Mouse (Mus musculus) midbrain, embryonic 10.5 days (tissue): Measurements from ENCODE around the gene Chkb. TPM values are rescaled to one million over a fixed set of nuclear protein-coding genes. Genes with fewer than 3 reads are reported as not detected.
A peak's percentile ranks its signal among the peaks of the same experiment; 100 is the strongest.

Experiments used
- DNase-seq: peaks from one replicate; pipeline ENCODE4 v3.0.0-alpha.2; 2017; ENCODE audit warnings: low spot score
- H3K27ac ChIP-seq: fragments of 300-500 bp; sonication (generic); replicated peaks from 2 replicates; pipeline ENCODE4 v1.5.1; 2016; ENCODE audit warnings: mild to moderate bottlenecking
- H3K27me3 ChIP-seq: fragments of 300-500 bp; sonication (generic); 2 replicates; pipeline ENCODE4 v1.6.1; 2016; ENCODE audit warnings: low read depth, mild to moderate bottlenecking; ENCODE audit not compliant: poor library complexity, severe bottlenecking
- H3K36me3 ChIP-seq: fragments of 300-500 bp; sonication (generic); 2 replicates; pipeline ENCODE4 v1.6.1; 2016; ENCODE audit warnings: mild to moderate bottlenecking, moderate library complexity
- H3K4me1 ChIP-seq: fragments of 300-500 bp; sonication (generic); 2 replicates; pipeline ENCODE4 v1.6.1; 2016
- H3K4me3 ChIP-seq: fragments of 300-500 bp; sonication (generic); 2 replicates; pipeline ENCODE4 v1.5.1; 2016; ENCODE audit warnings: mild to moderate bottlenecking, moderate library complexity
- H3K9me3 ChIP-seq: fragments of 300-500 bp; sonication (generic); replicated peaks from 2 replicates; pipeline ENCODE4 v1.6.1; 2016; ENCODE audit warnings: mild to moderate bottlenecking
- WGBS: fragments of 180-500 bp; shearing (Covaris S2); methylation state at CpG from one replicate; pipeline ENCODE4 v1.1.7; 2016; 5-methylcytosine and 5-hydroxymethylcytosine counted together
- polyA plus RNA-seq: library from polyadenylated mRNA; unstranded; fragments of >200 nt; fragmentation: Nextera tagmentation; extraction: Ambion mirVana; gene quantifications from 2 replicates; pipeline ENCODE4 v1.2.1, GENCODE M21; 2016

Gene Chkb
- polyA plus RNA-seq, 1 experiment from 2014 or later, result 44.1 TPM

DNA sequence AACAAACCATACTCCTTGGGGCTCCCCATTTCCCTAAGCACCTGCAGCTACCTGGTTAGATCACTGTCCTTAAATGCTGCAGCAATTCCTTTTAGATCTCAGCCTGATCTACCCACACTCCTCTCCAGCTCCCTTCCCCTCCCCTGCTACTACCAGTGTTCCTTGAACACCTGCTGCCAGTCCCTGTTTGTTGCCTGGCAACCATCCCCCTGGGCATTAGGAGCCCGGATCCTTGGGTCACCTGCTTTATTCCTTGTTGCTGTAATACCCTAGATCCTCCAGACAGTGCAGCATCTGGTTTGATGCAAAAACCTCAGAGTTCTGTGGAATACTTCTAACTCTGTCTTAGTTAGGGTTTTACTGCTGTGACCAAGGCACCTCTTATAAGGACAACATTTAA, 35.3 kb upstream of the Chkb start:
- Histone ChIP-seq H3K4me1 (peaks cover 4% of the 10 kb centered on the region; the same call in 1 of the 2 replicates), H3K36me3 (peaks cover 32% of the 10 kb centered on the region), H3K4me3 (no peak overlapping the region), H3K27me3 (no peaks in the 10 kb centered on the region), H3K9me3 (no peaks in the 10 kb centered on the region), H3K27ac (no peak overlapping the region)
- 9% methylated on average over 1 of the region's 1 CpGs for WGBS
- no peak for DNase-seq

DNA sequence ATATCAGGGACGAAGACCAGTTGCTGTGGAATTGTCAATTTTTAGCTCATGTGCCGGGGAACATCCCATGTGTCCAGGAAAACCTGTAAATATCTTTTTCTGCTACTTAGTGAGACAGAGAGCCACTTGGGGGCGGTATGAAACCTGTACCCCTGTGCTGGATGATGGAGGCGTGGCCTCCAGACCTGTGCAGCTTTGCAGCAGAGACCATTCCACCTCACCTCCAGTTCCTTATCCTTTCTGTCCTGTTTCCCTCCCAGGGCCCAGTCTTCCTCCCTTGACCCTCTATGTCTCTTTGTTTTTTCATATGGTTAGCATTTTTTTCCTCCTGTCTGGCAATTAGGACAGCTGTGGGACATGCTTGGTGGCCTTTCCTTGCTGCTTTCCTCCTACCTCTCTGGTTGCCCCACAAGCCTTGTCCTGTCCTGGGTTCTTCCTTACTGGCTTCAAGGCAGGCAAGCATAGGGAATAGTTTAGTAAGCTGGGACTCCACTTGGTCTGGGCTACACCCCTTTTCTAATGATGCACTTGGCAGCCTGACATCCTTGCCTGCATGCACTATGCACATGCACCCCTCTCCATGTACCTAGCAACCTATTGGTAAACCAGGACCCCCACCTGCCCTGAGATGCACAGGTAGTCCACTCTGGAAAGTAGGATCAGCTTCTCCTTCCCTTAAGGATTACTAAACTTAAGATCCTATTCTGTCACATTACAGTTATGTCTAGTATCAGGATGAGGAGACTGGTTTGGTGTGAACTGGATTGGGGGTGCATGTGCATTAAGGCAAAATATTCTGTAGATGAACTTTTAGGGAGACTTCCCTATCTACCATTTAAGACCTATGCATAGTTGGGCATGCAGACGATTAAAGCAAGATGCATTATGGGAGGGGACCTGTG, 33.9 kb upstream of the Chkb start:
- Histone ChIP-seq H3K9me3 (no peaks in the 10 kb centered on the region), H3K27ac (no peak overlapping the region), H3K27me3 (no peaks in the 10 kb centered on the region), H3K36me3 (peaks cover 46% of the 10 kb centered on the region), H3K4me1 (peaks cover 4% of the 10 kb centered on the region; the same call in 1 of the 2 replicates), H3K4me3 (no peak overlapping the region)
- WGBS, result 69% methylated on average over 5 of the region's 5 CpGs
- DNase-seq, result no peak

- Histone ChIP-seq H3K27ac (no peak overlapping the region), H3K36me3 (peaks cover 60% of the 10 kb centered on the region), H3K4me3 (no peak overlapping the region), H3K9me3 (no peaks in the 10 kb centered on the region), H3K27me3 (no peaks in the 10 kb centered on the region), H3K4me1 (peaks cover 4% of the 10 kb centered on the region; the same call in 1 of the 2 replicates)
- whole genome bisulfite sequencing, result 80% methylated on average over 7 of the region's 7 CpGs
- no peak for DNase-seq
Observed at GRCm38 (mm10) chr15:89462176-89462575, 32.5 kb upstream of the Chkb start.

DNA sequence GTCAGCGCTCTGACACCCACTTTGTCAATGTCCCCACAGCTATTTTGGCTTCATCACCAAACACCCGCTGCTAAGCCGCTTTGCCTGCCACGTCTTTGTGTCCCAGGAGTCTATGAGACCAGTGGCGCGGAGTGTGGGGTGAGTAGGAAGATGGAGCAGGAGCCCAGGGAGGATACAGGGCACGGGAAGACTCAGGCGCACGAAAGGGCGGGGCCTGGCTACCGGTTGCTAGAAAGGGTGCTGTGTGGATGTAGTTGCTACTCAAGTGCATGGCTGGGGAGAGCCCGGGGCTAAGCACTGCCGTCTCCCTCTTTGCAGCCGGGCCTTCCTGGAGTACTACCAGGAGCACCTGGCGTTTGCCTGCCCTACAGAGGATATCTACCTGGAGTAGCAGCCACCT, 31.6 kb upstream of the Chkb start:
- Histone ChIP-seq H3K27me3 (no peaks in the 10 kb centered on the region), H3K36me3 (peaks cover 68% of the 10 kb centered on the region), H3K9me3 (no peaks in the 10 kb centered on the region), H3K27ac (no peak overlapping the region), H3K4me3 (no peak overlapping the region), H3K4me1 (peaks cover 4% of the 10 kb centered on the region; the same call in 1 of the 2 replicates)
- WGBS, result 87% methylated on average over 15 of the region's 15 CpGs
- DNase-seq, result no peak

DNA sequence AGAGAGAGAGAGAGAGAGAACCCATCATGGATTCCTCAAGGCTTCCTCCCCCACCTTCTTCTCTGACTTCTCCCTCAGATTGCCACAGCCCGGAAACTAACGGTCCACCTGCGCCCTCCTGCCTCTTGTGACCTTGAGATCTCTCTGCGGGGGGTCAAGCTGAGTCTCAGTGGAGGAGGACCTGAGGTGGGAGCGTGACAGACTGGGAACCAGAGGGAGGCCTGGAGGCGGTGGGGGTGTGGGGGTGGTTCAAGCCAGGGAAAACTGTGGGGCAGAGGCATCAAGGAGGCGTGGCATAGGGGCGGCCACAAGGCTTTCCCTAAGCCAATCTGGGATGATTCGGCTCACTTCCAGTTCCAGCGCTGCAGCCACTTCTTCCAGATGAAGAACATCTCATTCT, 30.6 kb upstream of the Chkb start:
- peaks cover 69% of the 10 kb centered on the region for H3K36me3 ChIP-seq
- WGBS, result 77% methylated on average over 10 of the region's 10 CpGs

GRCm38 (mm10) chr15:89459821-89460220, 30.1 kb upstream of the Chkb start:
- 91% methylated on average over 7 of the region's 7 CpGs for WGBS

More for the DNA sequence above, 30.6 kb upstream of the Chkb start:
- Histone ChIP-seq H3K4me1 (peaks cover 11% of the 10 kb centered on the region), H3K4me3 (no peak overlapping the region), H3K27ac (no peak overlapping the region), H3K27me3 (no peaks in the 10 kb centered on the region), H3K9me3 (no peaks in the 10 kb centered on the region)
- no peak for DNase-seq

GRCm38 (mm10) chr15:89458942-89459341, 29.2 kb upstream of the Chkb start:
- Histone ChIP-seq H3K9me3 (no peaks in the 10 kb centered on the region), H3K36me3 (peaks cover 69% of the 10 kb centered on the region), H3K27ac (no peak overlapping the region), H3K27me3 (peaks cover 3% of the 10 kb centered on the region), H3K4me1 (peaks cover 19% of the 10 kb centered on the region), H3K4me3 (no peak overlapping the region)
- no peak for DNase-seq
- 95% methylated on average over 15 of the region's 15 CpGs for WGBS

More at GRCm38 (mm10) chr15:89459821-89460220, 30.1 kb upstream of the Chkb start:
- Histone ChIP-seq H3K4me1 (peaks cover 12% of the 10 kb centered on the region), H3K4me3 (no peak overlapping the region), H3K27ac (no peak overlapping the region), H3K36me3 (peaks cover 69% of the 10 kb centered on the region), H3K27me3 (no peaks in the 10 kb centered on the region), H3K9me3 (no peaks in the 10 kb centered on the region)
- no peak for DNase-seq

DNA sequence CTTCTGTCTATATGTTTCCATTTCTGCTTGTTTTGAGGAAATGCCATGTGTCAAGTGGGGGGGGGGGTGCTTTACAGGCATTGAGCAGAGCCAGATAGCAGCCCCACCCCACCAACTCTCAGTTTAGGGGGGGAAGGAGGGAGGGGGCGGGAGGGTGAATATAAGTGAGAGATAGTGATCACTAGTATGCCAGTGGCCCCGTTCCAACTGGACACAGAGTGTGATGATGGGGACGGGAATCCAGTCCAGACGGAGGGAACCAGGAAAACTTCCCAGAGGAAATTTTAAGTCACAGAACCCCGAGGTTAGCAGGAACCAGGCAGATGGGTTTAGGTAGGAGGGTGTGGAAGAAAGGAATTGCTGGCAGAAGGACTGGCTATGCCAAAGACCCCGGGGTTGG, 25.9 kb upstream of the Chkb start:
- Histone ChIP-seq H3K9me3 (no peaks in the 10 kb centered on the region), H3K27ac (no peak overlapping the region), H3K4me1 (peaks cover 28% of the 10 kb centered on the region), H3K4me3 (peak overlapping the region; percentile 85; the same call in 1 of the 2 replicates), H3K27me3 (peaks cover 29% of the 10 kb centered on the region), H3K36me3 (peaks cover 43% of the 10 kb centered on the region)
- 77% methylated on average over 6 of the region's 6 CpGs for WGBS
- no peak for DNase-seq

GRCm38 (mm10) chr15:89454857-89455256, 25.1 kb upstream of the Chkb start:
- Histone ChIP-seq H3K4me1 (peaks cover 28% of the 10 kb centered on the region), H3K36me3 (peaks cover 35% of the 10 kb centered on the region), H3K27ac (peak overlapping the region; percentile 93), H3K27me3 (peaks cover 29% of the 10 kb centered on the region), H3K9me3 (no peaks in the 10 kb centered on the region), H3K4me3 (peak overlapping the region; percentile 85)
- 21% methylated on average over 5 of the region's 6 CpGs for WGBS
- DNase-seq, result no peak

GRCm38 (mm10) chr15:89453865-89454478, 24.3 kb upstream of the Chkb start, which contains the start of gene Mapk8ip2:
TSS of gene Mapk8ip2 (plus strand) at chr15:89453913.
- H3K36me3 ChIP-seq, result peaks cover 28% of the 10 kb centered on the region
- H3K27ac ChIP-seq, result peak within 1 kb of the TSS; percentile 93
- WGBS, result under 1% methylated on average over 53 of the region's 53 CpGs
- H3K9me3 ChIP-seq, result no peaks in the 10 kb centered on the region
- H3K4me3 ChIP-seq, result peak within 1 kb of the TSS; percentile 85
- DNase-seq, result peak; percentile 62
- H3K27me3 ChIP-seq, result peaks cover 29% of the 10 kb centered on the region
- peaks cover 28% of the 10 kb centered on the region for H3K4me1 ChIP-seq

DNA sequence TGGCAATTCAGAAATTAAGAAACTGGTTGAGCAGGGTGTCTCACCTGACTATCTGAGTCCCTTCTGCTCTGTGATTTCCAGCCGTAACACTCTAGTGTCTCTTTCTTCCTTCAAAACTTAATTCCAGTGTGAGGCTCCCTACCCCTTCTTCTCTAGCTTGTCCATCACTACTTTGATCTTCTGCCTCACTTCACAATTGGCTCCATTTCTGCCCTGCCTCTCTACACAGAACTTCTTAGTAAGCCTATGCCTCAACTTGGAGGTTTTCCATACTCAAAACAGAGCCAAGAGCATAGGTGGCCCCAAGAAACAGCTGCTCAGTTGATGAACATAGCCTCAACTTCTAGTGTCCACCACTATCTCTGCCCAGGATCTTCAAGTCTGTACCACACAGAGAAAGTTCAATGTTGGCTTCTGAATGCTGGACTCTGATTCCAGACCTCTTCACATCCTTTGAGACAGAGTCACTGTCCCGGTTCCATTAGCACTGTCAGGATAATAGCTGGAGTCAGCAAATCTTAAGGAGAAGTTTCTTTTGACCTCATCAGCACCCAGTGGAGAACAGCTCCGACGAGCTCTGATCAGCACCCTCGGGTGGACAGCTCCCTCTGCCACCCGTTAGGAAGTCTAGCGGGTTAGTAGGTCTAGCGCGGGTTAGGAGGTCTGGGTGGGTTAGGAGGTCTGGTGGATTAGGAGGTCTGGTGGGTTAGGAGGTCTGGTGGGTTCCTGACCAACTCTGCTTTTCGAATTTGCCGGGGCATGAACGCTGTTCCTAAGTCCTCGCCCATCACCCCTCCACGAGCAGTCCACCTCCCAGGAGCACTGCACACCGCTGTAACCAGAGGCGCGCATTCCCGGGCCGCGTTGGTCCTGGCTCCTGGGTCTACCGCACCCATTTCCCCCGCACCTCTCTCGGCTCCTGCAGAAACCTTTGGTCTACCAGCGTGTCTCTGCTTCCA, 23.5 kb upstream of the Chkb start:
- Histone ChIP-seq H3K27ac (peak overlapping the region; percentile 93), H3K9me3 (no peaks in the 10 kb centered on the region), H3K36me3 (peaks cover 20% of the 10 kb centered on the region), H3K27me3 (peaks cover 29% of the 10 kb centered on the region), H3K4me3 (peak overlapping the region; percentile 85), H3K4me1 (peaks cover 28% of the 10 kb centered on the region)
- WGBS, result 5% methylated on average over 24 of the region's 24 CpGs
- peak; percentile 57 for DNase-seq

DNA sequence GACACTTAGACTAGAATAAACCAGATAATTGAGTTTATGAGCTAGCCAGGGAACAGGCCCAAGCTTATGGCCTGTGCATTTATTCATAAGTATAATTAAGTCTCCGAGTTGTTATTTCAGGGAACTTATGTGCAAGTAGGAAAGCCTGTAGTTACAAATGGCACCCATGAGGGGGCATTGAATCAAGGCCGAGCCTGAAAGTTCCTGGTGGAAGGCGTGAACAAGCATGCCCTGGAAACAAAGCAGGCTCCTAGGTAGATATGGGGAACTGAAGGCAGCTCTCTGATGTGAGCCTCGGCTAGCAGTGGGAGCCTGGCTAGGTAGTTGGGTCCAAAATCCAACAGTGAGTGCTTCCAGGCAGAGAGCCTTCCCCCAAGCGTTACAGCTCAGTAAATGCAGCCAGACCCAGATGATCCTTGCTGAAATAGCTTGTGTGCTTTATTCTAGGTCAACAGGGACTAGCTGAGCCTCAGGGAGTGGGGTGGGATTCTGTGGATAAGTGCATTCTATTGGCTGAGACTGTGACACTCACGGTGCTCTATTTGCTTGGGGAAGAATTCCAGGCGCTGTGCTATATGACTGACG, 12.9 kb upstream of the Chkb start:
- Histone ChIP-seq H3K27me3 (no peaks in the 10 kb centered on the region), H3K9me3 (no peaks in the 10 kb centered on the region), H3K4me1 (no peaks in the 10 kb centered on the region), H3K4me3 (no peak overlapping the region), H3K36me3 (no peaks in the 10 kb centered on the region), H3K27ac (no peak overlapping the region)
- DNase-seq, result no peak
- WGBS, result 45% methylated on average over 8 of the region's 8 CpGs
